Mouse (Mus musculus) MEL (cell line): ENCODE data around the gene Lrpap1. TPM values are rescaled to one million over a fixed set of nuclear protein-coding genes. Genes with fewer than 3 reads are reported as not detected.

ENCODE experiments used
- DNase-seq: peaks from one replicate; pipeline ENCODE4 v3.0.0; 2011; ENCODE audit warnings: low read depth, low spot score
- H3K27ac ChIP-seq: 2 replicates; pipeline ENCODE4 v1.5.1; 2012; ENCODE audit warnings: low read depth, mild to moderate bottlenecking, control low read depth, low read length, moderate library complexity; ENCODE audit not compliant: control insufficient read depth
- H3K27me3 ChIP-seq, 2 experiments: fragments of 150-350 bp in 1 of 2; sonication (generic) in 1 of 2; 2 replicates each; pipeline ENCODE4 v1.6.1; 2012; ENCODE audit warnings: low read length in 2 of 2, mild to moderate bottlenecking in 2 of 2, improper control_type of control experiment in 1 of 2, moderate library complexity in 1 of 2; ENCODE audit not compliant: insufficient read depth in 2 of 2, control insufficient read depth in 1 of 2
- H3K36me3 ChIP-seq, 2 experiments: 2 replicates each; pipeline ENCODE4 v1.6.1; 2012 to 2014; ENCODE audit warnings: low read length in 2 of 2, improper control_type of control experiment in 1 of 2, inconsistent platforms in 1 of 2, mild to moderate bottlenecking in 1 of 2; ENCODE audit not compliant: insufficient read depth in 2 of 2, control insufficient read depth in 1 of 2
- H3K4me1 ChIP-seq, 2 experiments: fragments of 150-350 bp in 1 of 2; sonication (generic) in 1 of 2; 2 replicates each; pipeline ENCODE4 v1.6.1; 2012; ENCODE audit warnings: low read length in 2 of 2, improper control_type of control experiment in 1 of 2, mild to moderate bottlenecking in 1 of 2; ENCODE audit not compliant: insufficient read depth in 2 of 2, control insufficient read depth in 1 of 2
- H3K4me3 ChIP-seq, 2 experiments: fragments of 150-350 bp in 1 of 2; sonication (generic) in 1 of 2; 2 replicates each; pipeline ENCODE4 v1.5.1; 2012; ENCODE audit warnings: low read depth in 2 of 2, low read length in 2 of 2, mild to moderate bottlenecking in 2 of 2, moderate library complexity in 2 of 2, control low read depth in 1 of 2, improper control_type of control experiment in 1 of 2; ENCODE audit not compliant: control insufficient read depth in 1 of 2, insufficient read depth in 1 of 2
- H3K79me2 ChIP-seq: 2 replicates; pipeline ENCODE4 v1.6.1; 2012; ENCODE audit warnings: mild to moderate bottlenecking, low read length, moderate library complexity; ENCODE audit not compliant: control insufficient read depth, poor library complexity, insufficient read depth
- H3K9ac ChIP-seq: 2 replicates; pipeline ENCODE4 v1.6.1; 2012; ENCODE audit warnings: low read depth, mild to moderate bottlenecking, control low read depth, low read length, moderate library complexity; ENCODE audit not compliant: control insufficient read depth, poor library complexity, severe bottlenecking
- H3K9me3 ChIP-seq: fragments of 150-350 bp; sonication (generic); replicated peaks from 2 replicates; pipeline ENCODE4 v1.6.1; 2012; ENCODE audit warnings: mild to moderate bottlenecking, low read length, improper control_type of control experiment, moderate library complexity; ENCODE audit not compliant: insufficient read depth
- BHLHE40 ChIP-seq: IDR thresholded peaks from 2 replicates; pipeline ENCODE4 v1.6.1; 2012; ENCODE audit warnings: low read depth, mild to moderate bottlenecking, inconsistent platforms, low read length, improper control_type of control experiment, borderline replicate concordance
- CHD1 ChIP-seq: IDR thresholded peaks from 2 replicates; pipeline ENCODE4 v1.6.1; 2012; ENCODE audit warnings: low read depth, mild to moderate bottlenecking, inconsistent platforms, low read length, improper control_type of control experiment
- CHD2 ChIP-seq: IDR thresholded peaks from 2 replicates; pipeline ENCODE4 v1.6.1; 2011; ENCODE audit warnings: low read length, improper control_type of control experiment
- CTCF ChIP-seq, 3 experiments: IDR thresholded peaks in 2 of 3; conservative IDR thresholded peaks in 1 of 3; 2 replicates each; pipeline ENCODE4 v1.5.1; 2011 to 2012; ENCODE audit warnings: low read length in 3 of 3, low read depth in 2 of 3, mild to moderate bottlenecking in 2 of 3, improper control_type of control experiment in 1 of 3, inconsistent platforms in 1 of 3, mixed read lengths in 1 of 3, moderate library complexity in 1 of 3; ENCODE audit not compliant: control insufficient read depth in 1 of 3, insufficient read depth in 1 of 3, poor library complexity in 1 of 3, severe bottlenecking in 1 of 3
- EP300 ChIP-seq, 2 experiments: IDR thresholded peaks; 2 replicates each; pipeline ENCODE4 v1.6.1; 2011; ENCODE audit warnings: improper control_type of control experiment in 2 of 2, low read length in 2 of 2, low read depth in 1 of 2, mild to moderate bottlenecking in 1 of 2
- ETS1 ChIP-seq: IDR thresholded peaks from 2 replicates; pipeline ENCODE4 v1.6.1; 2012; ENCODE audit warnings: low read depth, mild to moderate bottlenecking, inconsistent platforms, low read length, improper control_type of control experiment, moderate library complexity
- JUND ChIP-seq: IDR thresholded peaks from 2 replicates; pipeline ENCODE4 v1.6.1; 2011; ENCODE audit warnings: low read depth, mild to moderate bottlenecking, improper control_type of control experiment, low read length
- KAT2A ChIP-seq: conservative IDR thresholded peaks from 2 replicates; pipeline ENCODE4 v1.6.1; 2012; ENCODE audit warnings: low read depth, low read length, improper control_type of control experiment, inconsistent platforms
- MAFK ChIP-seq: IDR thresholded peaks from 2 replicates; pipeline ENCODE4 v1.6.1; 2011; ENCODE audit warnings: low read depth, mild to moderate bottlenecking, low read length, improper control_type of control experiment, borderline replicate concordance
- MAX ChIP-seq: IDR thresholded peaks from 2 replicates; pipeline ENCODE4 v1.6.1; 2011; ENCODE audit warnings: low read length, improper control_type of control experiment
- NELFE ChIP-seq: IDR thresholded peaks from 2 replicates; pipeline ENCODE4 v1.6.1; 2011; ENCODE audit warnings: low read depth, low read length, improper control_type of control experiment
- NRF1 ChIP-seq: IDR thresholded peaks from 2 replicates; pipeline ENCODE4 v1.6.1; 2014; ENCODE audit warnings: low read depth, mild to moderate bottlenecking, inconsistent platforms, low read length, improper control_type of control experiment, moderate library complexity; ENCODE audit not compliant: poor library complexity, insufficient read depth, severe bottlenecking
- POLR2A ChIP-seq, 2 experiments: IDR thresholded peaks; 2 replicates each; pipeline ENCODE4 v1.6.1; 2011 to 2012; ENCODE audit warnings: low read length in 2 of 2, mild to moderate bottlenecking in 2 of 2, control low read depth in 1 of 2, improper control_type of control experiment in 1 of 2, low read depth in 1 of 2, moderate library complexity in 1 of 2; ENCODE audit not compliant: control insufficient read depth in 1 of 2, insufficient read depth in 1 of 2, poor library complexity in 1 of 2
- POLR2AphosphoS2 ChIP-seq: IDR thresholded peaks from 2 replicates; pipeline ENCODE4 v1.6.1; 2011; ENCODE audit warnings: low read length, improper control_type of control experiment
- RAD21 ChIP-seq: IDR thresholded peaks from 2 replicates; pipeline ENCODE4 v1.6.1; 2011; ENCODE audit warnings: mild to moderate bottlenecking, low read depth, low read length, improper control_type of control experiment
- TAL1 ChIP-seq: IDR thresholded peaks from 2 replicates; pipeline ENCODE4 v1.6.1; 2012; ENCODE audit warnings: mild to moderate bottlenecking, inconsistent platforms, low read length, moderate library complexity, mixed read lengths
- TBP ChIP-seq: IDR thresholded peaks from 2 replicates; pipeline ENCODE4 v1.8.0; 2011; ENCODE audit warnings: low read depth, low read length, improper control_type of control experiment
- TCF12 ChIP-seq: IDR thresholded peaks from 2 replicates; pipeline ENCODE4 v1.6.1; 2014; ENCODE audit warnings: low read depth, mild to moderate bottlenecking, inconsistent platforms, low read length, improper control_type of control experiment, moderate library complexity
- UBTF ChIP-seq: IDR thresholded peaks from 2 replicates; pipeline ENCODE4 v1.6.1; 2012; ENCODE audit warnings: low read depth, mild to moderate bottlenecking, inconsistent platforms, low read length, improper control_type of control experiment, moderate library complexity, borderline replicate concordance; ENCODE audit not compliant: insufficient read depth
- ZKSCAN1 ChIP-seq: IDR thresholded peaks from 2 replicates; pipeline ENCODE4 v1.6.1; 2012; ENCODE audit warnings: low read depth, mild to moderate bottlenecking, inconsistent platforms, low read length, improper control_type of control experiment, moderate library complexity
- ZMIZ1 ChIP-seq: IDR thresholded peaks from 2 replicates; pipeline ENCODE4 v1.6.1; 2012; ENCODE audit warnings: low read depth, mild to moderate bottlenecking, inconsistent platforms, low read length, improper control_type of control experiment, moderate library complexity
- ZNF384 ChIP-seq: IDR thresholded peaks from 2 replicates; pipeline ENCODE4 v1.6.1; 2012; ENCODE audit warnings: low read depth, mild to moderate bottlenecking, inconsistent platforms, low read length, improper control_type of control experiment
- polyA plus RNA-seq, 2 experiments: library from polyadenylated mRNA; stranded (reverse) in 1 of 2; unstranded in 1 of 2; fragments of >175 nt in 1 of 2; fragments of >200 nt in 1 of 2; gene quantifications; 2 replicates each; pipeline versions ENCODE4 v1.2.1 to v1.2.4; 2012; ENCODE audit warnings: low replicate concordance in 2 of 2, low read depth in 1 of 2; ENCODE audit not compliant: insufficient read length in 2 of 2, insufficient read depth in 1 of 2, missing spikeins in 1 of 2
- total RNA-seq: library from RNA; depleted of rRNA; stranded (reverse); fragments of 300-350 nt; gene quantifications from 2 replicates; pipeline ENCODE4 v1.2.3, GENCODE M21; 2012

Gene Lrpap1
- total and polyA plus RNA-seq, 3 experiments, result 45.0 to 74.7 TPM; not detected in 1

GRCm38 (mm10) chr5:35058216-35058615 is 47.4 kb downstream of the Lrpap1 start:
- Histone ChIP-seq H3K79me2 (no peaks in the 10 kb centered on the region), H3K36me3 (no peaks in the 10 kb centered on the region), H3K4me3 (no peak overlapping the region), H3K4me1 (peaks cover 0 to 8% of the 10 kb centered on the region in 2 experiments; a peak in 2 of 4 replicates), H3K27me3 (no peaks in the 10 kb centered on the region; a peak in 3 of 4 replicates), H3K9me3 (no peaks in the 10 kb centered on the region), H3K27ac (no peak overlapping the region), H3K9ac (no peak overlapping the region)
- no peak for DNase-seq
- TF ChIP-seq ETS1 (no peak), CTCF (IDR thresholded peaks at IDR 0.05 in 2 of 3, conservative IDR thresholded peaks at IDR 0.05 in 1 of 3; ENCODE audit: control insufficient read depth in 1 of 3, insufficient read depth in 1 of 3, low read depth in 2 of 3, low read length in 3 of 3, poor library complexity in 1 of 3, severe bottlenecking in 1 of 3) (no peak)

GRCm38 (mm10) chr5:35057582-35057981 is 48.0 kb downstream of the Lrpap1 start:
- no peak for TF ChIP-seq MAFK
- Histone ChIP-seq H3K9ac (no peak overlapping the region), H3K27me3 (no peaks in the 10 kb centered on the region; a peak in 4 of 4 replicates), H3K4me1 (peaks cover 0 to 1% of the 10 kb centered on the region in 2 experiments; a peak in 1 of 4 replicates), H3K79me2 (no peaks in the 10 kb centered on the region), H3K27ac (no peak overlapping the region), H3K9me3 (no peaks in the 10 kb centered on the region), H3K4me3 (no peak overlapping the region), H3K36me3 (no peaks in the 10 kb centered on the region)
- DNase-seq, result no peak

DNA sequence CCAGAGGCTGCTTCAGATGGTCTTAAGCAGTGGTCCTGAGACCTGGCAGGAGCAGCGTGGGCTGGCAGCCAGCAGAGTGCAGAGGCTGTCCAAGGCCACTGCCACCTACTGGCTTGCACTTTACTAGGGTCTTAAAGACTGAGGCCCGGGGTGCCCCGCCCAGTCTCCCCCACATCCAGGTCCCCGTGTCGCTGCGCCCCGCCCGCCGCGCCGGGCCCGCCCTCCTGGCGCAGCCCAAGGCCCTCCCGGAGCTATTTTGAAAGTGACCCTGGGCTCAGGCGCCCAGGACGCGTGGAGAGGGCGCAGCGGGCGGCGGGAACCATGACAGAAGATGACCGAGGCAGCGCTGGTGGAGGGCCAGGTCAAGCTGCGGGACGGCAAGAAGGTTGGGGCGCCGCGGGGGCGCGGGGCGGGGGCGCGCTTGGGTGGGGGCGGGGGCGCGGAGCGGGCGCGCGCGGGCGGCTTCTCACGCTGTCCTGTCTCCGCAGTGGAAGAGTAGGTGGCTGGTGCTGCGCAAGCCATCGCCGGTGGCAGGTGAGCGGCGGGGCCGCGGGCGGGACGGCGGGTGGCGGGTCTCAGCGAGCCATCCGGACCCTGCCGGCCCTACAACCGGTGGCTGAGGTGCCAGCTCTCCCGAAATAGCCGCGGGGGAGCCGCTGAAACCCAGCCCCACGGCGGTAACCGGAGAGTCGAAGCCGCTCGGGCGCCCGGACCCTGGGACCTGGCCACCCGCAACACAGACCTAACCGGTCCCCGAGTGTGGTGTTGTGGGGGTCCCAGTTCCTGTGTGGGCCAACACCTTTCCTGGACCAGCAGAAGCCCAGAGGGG is 48.7 kb downstream of the Lrpap1 start, which contains the start of gene Dok7:
TSS of gene Dok7 (plus strand) at position 163 of the 829 bp plus-strand sequence.
- Histone ChIP-seq H3K36me3 (no peaks in the 10 kb centered on the region), H3K9ac (no peak within 1 kb of the TSS), H3K4me3 (no peak within 1 kb of the TSS), H3K4me1 (no peaks in the 10 kb centered on the region), H3K9me3 (no peaks in the 10 kb centered on the region), H3K27ac (no peak within 1 kb of the TSS), H3K27me3 (peaks cover 0 to 7% of the 10 kb centered on the region in 2 experiments), H3K79me2 (no peaks in the 10 kb centered on the region)
- DNase-seq, result no peak
- TF ChIP-seq CHD1, result no peak
- no peak for TF ChIP-seq NELFE
- TF ChIP-seq POLR2A (IDR thresholded peaks at IDR 0.05; ENCODE audit: control insufficient read depth in 1 of 2, insufficient read depth in 1 of 2, low read depth in 1 of 2, low read length in 2 of 2, poor library complexity in 1 of 2), result no peak
- TF ChIP-seq NRF1, result no peak
- TF ChIP-seq EP300 (IDR thresholded peaks at IDR 0.05; ENCODE audit: low read depth in 1 of 2, low read length in 2 of 2), result no peak
- no peak for TF ChIP-seq ZMIZ1
- TF ChIP-seq ETS1, result no peak
- no peak for TF ChIP-seq MAX
- TF ChIP-seq TCF12, result no peak
- TF ChIP-seq POLR2AphosphoS2, result no peak
- TF ChIP-seq TBP, result no peak
- no peak for TF ChIP-seq BHLHE40
- TF ChIP-seq UBTF, result no peak
- TF ChIP-seq KAT2A, result no peak
- no peak for TF ChIP-seq JUND
- no peak for TF ChIP-seq ZNF384
- no peak for TF ChIP-seq CHD2
- TF ChIP-seq RAD21, result no peak
- TF ChIP-seq TAL1, result no peak
- no peak for TF ChIP-seq ZKSCAN1
